Mouse (Mus musculus): ENCODE results near the gene Parm1.

- TF ChIP-seq CTCF (IDR thresholded peaks at IDR 0.05; ENCODE audit: insufficient read depth, low read length) (no peak), POLR2A (IDR thresholded peaks at IDR 0.05; ENCODE audit: borderline replicate concordance, extremely low read depth, low read depth, low read length) (no peak)
Measured at GRCm38 (mm10) chr5:91581799-91582198, 64.4 kb downstream of the Parm1 start.
